Mouse (Mus musculus) limb, embryonic 11.5 days (tissue): ENCODE measurements around the gene Olfr704. TPM values are rescaled to one million over a fixed set of nuclear protein-coding genes. Genes with fewer than 3 reads are reported as not detected.
"Not testable (repeated sequence)": the region's sequence is repeated elsewhere in the genome, so short reads cannot be mapped to it uniquely, and the experiment has no call there.

ENCODE experiments used
- ATAC-seq: fragments of 200-750 bp; cut with Nextera tagmentation; 2 replicates; pipeline ENCODE4 v1.8.0; 2017; ENCODE audit warnings: low read depth; ENCODE audit not compliant: insufficient number of reproducible peaks, low FRiP score, low TSS enrichment
- DNase-seq: peaks from one replicate; pipeline ENCODE4 v3.0.0-alpha.2; 2015; ENCODE audit warnings: low spot score
- H3K27ac ChIP-seq: fragments of 300-500 bp; sonication (generic); replicated peaks from 2 replicates; pipeline ENCODE4 v1.5.1; 2014; ENCODE audit warnings: low read depth, mild to moderate bottlenecking, low read length
- H3K27me3 ChIP-seq: fragments of 300-500 bp; sonication (generic); 2 replicates; pipeline ENCODE4 v1.6.1; 2014; ENCODE audit warnings: mild to moderate bottlenecking, low read length, mixed read lengths; ENCODE audit not compliant: control insufficient read depth, insufficient read depth
- H3K36me3 ChIP-seq: fragments of 300-500 bp; sonication (generic); 2 replicates; pipeline ENCODE4 v1.6.1; 2014; ENCODE audit warnings: mild to moderate bottlenecking, low read length, moderate library complexity, mixed read lengths; ENCODE audit not compliant: control insufficient read depth, insufficient read depth
- H3K4me1 ChIP-seq: fragments of 300-500 bp; sonication (generic); 2 replicates; pipeline ENCODE4 v1.6.1; 2014; ENCODE audit warnings: low read length, mixed read lengths; ENCODE audit not compliant: control insufficient read depth, insufficient read depth
- H3K4me2 ChIP-seq: fragments of 300-500 bp; sonication (generic); 2 replicates; pipeline ENCODE4 v1.6.1; 2014; ENCODE audit warnings: low read depth, mild to moderate bottlenecking, moderate library complexity; ENCODE audit not compliant: severe bottlenecking
- H3K4me3 ChIP-seq: fragments of 300-500 bp; sonication (generic); 2 replicates; pipeline ENCODE4 v1.5.1; 2014; ENCODE audit warnings: low read depth, low read length
- H3K9ac ChIP-seq: fragments of 300-500 bp; sonication (generic); 2 replicates; pipeline ENCODE4 v1.6.1; 2014; ENCODE audit warnings: mild to moderate bottlenecking, low read length
- H3K9me3 ChIP-seq: fragments of 300-500 bp; sonication (generic); 2 replicates; pipeline ENCODE4 v1.6.1; 2016; ENCODE audit warnings: low read length; ENCODE audit not compliant: control insufficient read depth
- WGBS: fragments of 180-500 bp; shearing (Covaris S2); extraction: QIAGEN DNeasy Blood & Tissue Kit; methylation state at CpG from one replicate; pipeline ENCODE4 v1.1.7; 2014; 5-methylcytosine and 5-hydroxymethylcytosine counted together
- polyA plus RNA-seq: library from polyadenylated mRNA; unstranded; fragments of >200 nt; fragmentation: Nextera tagmentation; extraction: Ambion mirVana; gene quantifications from 2 replicates; pipeline ENCODE4 v1.2.1, GENCODE M21; 2014

Gene Olfr704
- polyA plus RNA-seq, result not detected in 2 replicates

DNA sequence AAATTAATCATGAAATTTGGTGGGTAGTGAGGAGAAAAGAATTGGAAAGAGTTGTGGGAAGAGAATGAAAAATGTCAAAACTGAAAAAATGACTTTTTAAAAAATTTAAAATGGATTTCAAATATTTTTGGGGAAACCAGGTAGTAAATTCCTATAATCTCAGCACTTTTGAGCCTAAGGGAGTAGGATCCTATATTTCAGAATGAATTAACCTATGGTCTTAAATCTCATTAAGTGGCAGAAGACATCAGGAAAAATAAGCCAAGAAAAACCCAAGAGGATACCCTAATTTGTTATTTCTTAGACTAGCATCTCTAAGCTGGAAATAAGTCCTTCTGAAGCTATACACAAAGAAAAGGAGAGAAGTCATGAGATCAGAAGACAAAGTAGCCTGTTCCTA, at the start of gene Olfr704:
Gene Olfr704 (plus strand): TSS at position 301 of the 400 bp plus-strand sequence.
- no peak within 1 kb of the TSS for H3K4me3 ChIP-seq
- H3K36me3 ChIP-seq, result no peaks in the 10 kb centered on the region
- no peaks in the 10 kb centered on the region for H3K9me3 ChIP-seq
- no peak within 1 kb of the TSS for H3K4me2 ChIP-seq
- H3K27ac ChIP-seq, result no peak within 1 kb of the TSS
- H3K27me3 ChIP-seq, result no peaks in the 10 kb centered on the region
- DNase-seq (no peak), ATAC-seq (no peak)
- no peak within 1 kb of the TSS for H3K9ac ChIP-seq
- H3K4me1 ChIP-seq, result no peaks in the 10 kb centered on the region

DNA sequence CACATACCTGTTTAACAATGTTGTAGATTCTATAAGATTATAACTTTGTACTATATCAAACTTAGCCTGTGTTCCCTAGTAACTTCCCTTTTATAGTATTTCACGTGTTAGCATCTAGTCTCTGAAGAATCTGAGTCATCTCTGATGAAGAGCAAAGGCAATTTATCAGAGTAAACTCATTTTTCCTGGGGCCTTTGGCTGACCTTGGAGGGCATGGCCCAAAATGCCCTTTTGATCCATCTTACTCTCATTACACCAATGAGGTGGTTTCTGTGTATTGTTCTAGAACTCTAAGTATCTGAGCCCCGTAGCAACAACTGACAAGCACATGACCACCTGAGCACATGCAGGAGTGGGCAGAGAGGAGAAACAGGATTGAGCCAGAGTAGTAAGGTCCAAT, 49.2 kb upstream of the Olfr704 start, which contains the start of gene Olfr701:
Gene Olfr701 (plus strand): TSS at position 301 of the 400 bp plus-strand sequence.
- no peaks in the 10 kb centered on the region for H3K4me1 ChIP-seq
- H3K4me3 ChIP-seq, result no peak within 1 kb of the TSS
- H3K4me2 ChIP-seq, result no peak within 1 kb of the TSS
- no peaks in the 10 kb centered on the region for H3K9me3 ChIP-seq
- ATAC-seq (no peak), DNase-seq (no peak)
- H3K27me3 ChIP-seq, result no peaks in the 10 kb centered on the region
- 79% methylated on average over 2 of the region's 2 CpGs for WGBS
- no peak within 1 kb of the TSS for H3K9ac ChIP-seq
- no peaks in the 10 kb centered on the region for H3K36me3 ChIP-seq
- no peak within 1 kb of the TSS for H3K27ac ChIP-seq

DNA sequence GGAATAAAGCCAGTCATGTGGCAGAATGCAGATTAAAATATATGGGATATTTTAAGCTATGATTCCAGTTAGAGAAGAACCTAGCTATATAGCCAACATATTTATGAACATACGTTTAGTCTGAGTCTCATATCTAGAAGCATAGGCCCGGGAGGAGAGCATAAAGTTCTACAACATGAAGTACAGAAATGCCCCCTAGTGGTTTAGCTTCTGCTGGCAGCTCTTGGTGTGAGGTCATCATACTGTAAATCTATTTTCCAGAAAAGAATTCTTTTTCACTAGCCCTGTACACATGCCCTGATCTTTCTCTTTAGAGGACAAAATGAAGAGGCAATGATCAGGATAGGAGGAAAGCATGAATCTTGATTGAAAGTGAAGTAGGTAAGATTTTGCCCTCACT, 47.2 kb upstream of the Olfr704 start:
- no peaks in the 10 kb centered on the region for H3K27me3 ChIP-seq
- no peak overlapping the region for H3K4me3 ChIP-seq
- no peak for ATAC-seq
- no peaks in the 10 kb centered on the region for H3K9me3 ChIP-seq
- no peak overlapping the region for H3K27ac ChIP-seq
- WGBS, result 59% methylated on average over 2 of the region's 2 CpGs
- H3K36me3 ChIP-seq, result no peaks in the 10 kb centered on the region
- H3K4me1 ChIP-seq, result no peaks in the 10 kb centered on the region
- DNase-seq, result no peak
- H3K4me2 ChIP-seq, result no peak overlapping the region
- H3K9ac ChIP-seq, result no peak overlapping the region

DNA sequence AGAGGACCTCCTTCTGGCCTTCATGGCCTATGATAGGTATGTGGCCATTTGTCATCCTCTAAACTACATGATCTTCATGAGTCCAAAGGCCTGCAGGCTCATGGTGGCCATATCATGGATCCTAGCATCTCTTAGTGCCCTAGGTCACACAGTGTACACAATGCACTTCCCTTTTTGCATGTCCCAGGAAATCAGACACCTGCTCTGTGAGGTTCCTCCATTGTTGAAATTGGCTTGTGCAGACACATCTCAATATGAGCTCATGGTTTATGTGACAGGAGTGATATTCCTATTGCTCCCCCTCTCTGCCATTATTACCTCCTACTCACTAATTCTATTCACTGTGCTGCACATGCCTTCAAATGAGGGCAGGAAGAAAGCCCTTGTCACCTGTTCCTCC, 44.6 kb upstream of the Olfr704 start:
- Histone ChIP-seq H3K27ac (no peak overlapping the region), H3K4me1 (no peaks in the 10 kb centered on the region), H3K36me3 (no peaks in the 10 kb centered on the region), H3K9me3 (no peaks in the 10 kb centered on the region), H3K4me3 (no peak overlapping the region), H3K9ac (no peak overlapping the region), H3K4me2 (no peak overlapping the region), H3K27me3 (no peaks in the 10 kb centered on the region)
- ATAC-seq, result no peak
- DNase-seq, result no peak

DNA sequence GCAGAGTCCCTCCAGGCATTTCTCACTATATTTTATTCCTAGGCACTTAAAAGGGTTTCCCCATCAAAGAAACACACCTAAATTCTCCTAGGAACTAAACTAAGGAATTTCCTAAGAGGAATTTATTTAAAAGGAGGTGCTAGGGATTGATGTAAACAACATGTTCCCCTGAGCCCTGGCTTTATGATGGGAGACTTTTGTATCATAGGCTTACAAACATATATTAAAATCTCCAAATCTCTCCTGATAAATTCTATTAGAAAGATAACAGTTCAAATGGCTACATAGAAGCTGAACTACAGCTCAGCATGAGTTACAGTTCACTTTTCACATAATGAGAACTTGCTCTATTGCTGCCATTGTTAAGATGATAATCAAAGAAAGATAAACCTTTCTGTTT, 29.2 kb upstream of the Olfr704 start, which contains the start of gene Olfr702:
Gene Olfr702 (minus strand): TSS at position 101 of the 400 bp plus-strand sequence.
- ATAC-seq, result no peak

DNA sequence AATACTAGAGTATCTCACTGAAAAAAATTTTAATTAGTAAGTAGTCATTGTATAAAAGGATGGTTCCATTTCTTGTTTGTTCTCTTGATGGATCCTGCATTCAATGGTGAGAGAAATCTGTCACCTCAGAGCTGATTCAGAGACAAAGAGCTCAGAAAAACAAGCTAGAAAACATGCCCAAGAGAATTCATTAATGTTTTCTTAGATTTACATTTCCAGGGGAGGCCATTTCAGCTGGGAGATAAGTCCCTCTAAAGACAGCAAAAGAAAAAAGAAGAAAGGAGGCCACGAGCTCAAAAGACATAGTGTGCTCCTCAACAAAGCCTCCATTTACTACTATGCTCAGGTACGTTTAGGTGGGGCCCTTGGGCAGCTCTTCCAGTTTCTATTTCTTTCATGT, 19.9 kb upstream of the Olfr704 start, which contains the start of gene Olfr703:
Gene Olfr703 (plus strand): TSS at position 301 of the 400 bp plus-strand sequence.
- Histone ChIP-seq H3K9me3 (no peaks in the 10 kb centered on the region), H3K4me3 (no peak within 1 kb of the TSS), H3K4me2 (no peak within 1 kb of the TSS), H3K4me1 (no peaks in the 10 kb centered on the region), H3K36me3 (no peaks in the 10 kb centered on the region), H3K9ac (no peak within 1 kb of the TSS), H3K27ac (no peak within 1 kb of the TSS), H3K27me3 (no peaks in the 10 kb centered on the region)
- DNase-seq, result no peak
- 68% methylated on average over 2 of the region's 2 CpGs for WGBS
- ATAC-seq, result no peak

More for the DNA sequence above, 29.2 kb upstream of the Olfr704 start, which contains the start of gene Olfr702:
- DNase-seq, result no peak
- no peak within 1 kb of the TSS for H3K27ac ChIP-seq
- no peaks in the 10 kb centered on the region for H3K4me1 ChIP-seq
- no peaks in the 10 kb centered on the region for H3K36me3 ChIP-seq
- no peak within 1 kb of the TSS for H3K4me2 ChIP-seq
- H3K4me3 ChIP-seq, result no peak within 1 kb of the TSS
- H3K9me3 ChIP-seq, result no peaks in the 10 kb centered on the region
- no peak within 1 kb of the TSS for H3K9ac ChIP-seq
- no peaks in the 10 kb centered on the region for H3K27me3 ChIP-seq

DNA sequence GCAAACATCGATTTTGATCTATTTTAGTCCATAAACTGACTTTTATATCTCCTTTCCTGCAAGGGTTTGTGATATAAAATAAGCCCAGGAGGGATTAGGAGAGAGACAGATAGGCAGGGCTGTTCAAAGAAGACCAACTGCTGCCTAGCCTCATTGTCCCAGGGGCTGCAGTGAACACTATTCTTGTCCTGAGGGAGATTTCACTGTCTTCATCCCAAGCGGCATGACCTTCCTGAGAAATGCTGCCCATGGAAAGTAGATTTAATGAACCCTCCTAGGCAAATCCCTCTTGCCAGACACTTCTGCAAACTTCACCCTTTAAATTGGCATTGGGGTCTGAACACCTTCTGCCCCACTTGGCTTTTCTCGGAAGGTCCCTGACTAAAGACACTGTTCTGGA, 13.8 kb downstream of the Olfr704 start, which contains the start of gene Olfr705:
Gene Olfr705 (minus strand): TSS at position 101 of the 400 bp plus-strand sequence.
- no peaks in the 10 kb centered on the region for H3K9me3 ChIP-seq
- WGBS, result 83% methylated on average over 3 of the region's 3 CpGs
- no peak for ATAC-seq
- no peak within 1 kb of the TSS for H3K4me3 ChIP-seq
- no peak for DNase-seq
- H3K36me3 ChIP-seq, result no peaks in the 10 kb centered on the region
- no peak within 1 kb of the TSS for H3K9ac ChIP-seq
- H3K4me1 ChIP-seq, result no peaks in the 10 kb centered on the region
- no peak within 1 kb of the TSS for H3K4me2 ChIP-seq
- H3K27ac ChIP-seq, result no peak within 1 kb of the TSS
- H3K27me3 ChIP-seq, result no peaks in the 10 kb centered on the region

DNA sequence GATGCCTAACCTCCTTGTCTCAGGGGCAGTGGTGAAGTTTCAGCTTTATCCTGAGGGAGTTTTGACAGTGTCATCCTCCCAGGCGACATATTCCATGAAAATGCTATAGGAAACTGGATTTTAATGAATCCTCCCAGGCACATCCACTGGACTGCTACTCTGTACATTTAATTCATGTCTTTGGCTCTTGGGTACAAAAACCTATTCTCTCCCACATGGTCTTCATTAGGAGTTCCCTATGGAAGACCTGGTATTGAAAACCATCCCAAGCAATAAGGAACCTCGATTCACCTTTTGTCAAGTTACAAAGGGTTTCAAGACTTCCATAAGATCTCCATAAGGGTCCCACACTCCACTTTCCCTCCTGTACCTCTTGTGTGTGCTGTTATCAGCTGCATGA, 25.1 kb downstream of the Olfr704 start, which contains the start of gene Olfr706:
Gene Olfr706 (minus strand): TSS at position 101 of the 400 bp plus-strand sequence.
- WGBS, result 88% methylated on average over 2 of the region's 2 CpGs
- Histone ChIP-seq H3K4me2 (no peak within 1 kb of the TSS), H3K9me3 (no peaks in the 10 kb centered on the region), H3K9ac (no peak within 1 kb of the TSS), H3K4me1 (no peaks in the 10 kb centered on the region), H3K27me3 (no peaks in the 10 kb centered on the region), H3K27ac (no peak within 1 kb of the TSS), H3K36me3 (no peaks in the 10 kb centered on the region), H3K4me3 (no peak within 1 kb of the TSS)
- DNase-seq (no peak), ATAC-seq (no peak)

DNA sequence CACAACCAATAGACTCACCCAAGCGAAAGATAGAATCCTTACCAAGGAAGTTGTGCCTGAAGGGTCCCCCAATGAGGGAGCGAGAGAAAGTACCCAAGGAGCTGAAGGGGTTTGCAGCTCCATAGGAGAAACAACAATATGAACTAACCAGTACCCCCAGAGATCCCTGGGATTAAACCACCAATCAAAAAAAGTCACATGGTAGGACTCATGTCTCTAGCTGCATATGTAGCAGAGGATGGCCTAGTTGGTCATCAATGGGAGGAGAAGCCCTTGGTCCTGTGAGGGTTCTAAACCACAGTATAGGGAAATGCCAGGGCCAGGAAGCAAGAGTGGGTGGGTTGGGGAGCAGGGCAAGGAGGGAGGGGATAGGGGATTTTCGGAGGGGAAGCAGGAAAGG, 38.2 kb downstream of the Olfr704 start, which contains the start of gene Olfr707:
Gene Olfr707 (minus strand): TSS at position 101 of the 400 bp plus-strand sequence.
- H3K4me1 ChIP-seq, H3K27me3 ChIP-seq, H3K27ac ChIP-seq, H3K9me3 ChIP-seq, H3K36me3 ChIP-seq, DNase-seq, H3K4me3 ChIP-seq, H3K4me2 ChIP-seq, H3K9ac ChIP-seq, ATAC-seq: not testable (repeated sequence)
- 80% methylated on average over 3 of the region's 3 CpGs for WGBS
